Mouse (Mus musculus) lung, adult 2 months (tissue): ENCODE results near the gene Mtcl1.

Experiments
- CTCF ChIP-seq: fragments of 200-500 bp; IDR thresholded peaks from 2 replicates; pipeline ENCODE4 v1.5.1; 2011; ENCODE audit warnings: mild to moderate bottlenecking, low read length, control low read depth; ENCODE audit not compliant: insufficient read depth
- POLR2A ChIP-seq: fragments of 200-500 bp; IDR thresholded peaks from 2 replicates; pipeline ENCODE4 v1.6.1; 2011; ENCODE audit warnings: low read depth, mild to moderate bottlenecking, control low read depth, low read length, borderline replicate concordance; ENCODE audit errors: extremely low read depth

DNA sequence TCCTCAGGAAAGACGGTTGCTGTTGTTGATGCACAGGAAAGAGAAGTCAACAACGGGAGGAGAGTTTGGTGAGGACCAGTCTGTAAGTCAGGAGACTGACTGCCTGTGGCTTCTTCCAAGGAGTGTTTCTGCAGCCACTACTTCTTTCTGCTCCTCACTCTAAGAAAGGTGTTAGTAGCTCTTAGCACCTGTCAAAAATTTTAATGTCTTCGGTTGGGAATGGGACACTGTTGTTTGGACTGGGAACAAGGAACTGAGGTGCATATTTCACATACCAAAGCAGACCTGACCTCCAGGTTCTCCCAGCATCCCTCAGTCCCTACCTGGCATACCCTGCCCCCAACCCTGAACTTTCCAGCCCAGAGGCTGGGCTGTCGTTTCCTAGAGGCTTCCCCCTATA lies 21.7 kb upstream of the Mtcl1 start:
- TF ChIP-seq POLR2A (no peak), CTCF (no peak)
